Mouse (Mus musculus): ENCODE results near the gene Kpna2. TPM values are rescaled to one million over a fixed set of nuclear protein-coding genes. Genes with fewer than 3 reads are reported as not detected.
A peak's percentile ranks its signal among the peaks of the same experiment; 100 is the strongest.

Gene Kpna2
- total and polyA plus RNA-seq, 2 experiments from 2014 or later: 82.8 to 92.7 TPM

DNA sequence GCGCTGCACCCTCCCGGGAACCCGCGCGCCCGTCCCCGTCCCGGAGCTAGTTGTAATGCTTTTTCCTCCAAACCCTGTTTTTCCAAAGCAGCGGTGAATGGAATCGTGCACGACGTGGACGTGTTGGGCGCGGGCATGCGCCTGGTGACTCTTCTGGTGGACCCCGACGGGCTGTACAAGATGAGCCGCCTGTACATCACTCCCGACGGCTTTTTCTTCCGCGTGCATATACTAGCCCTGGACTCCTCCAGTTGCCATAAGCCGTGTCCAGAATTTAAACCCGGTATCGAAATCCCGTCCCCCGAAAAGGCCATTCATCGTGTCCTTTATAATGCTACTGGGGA lies 28.9 kb upstream of the Kpna2 start:
- Histone ChIP-seq H3K4me2 (ENCODE audit: low read depth, low read length, poor library complexity, severe bottlenecking) (peak overlapping the region; percentile 64), H3K27me3 (ENCODE audit: insufficient read depth, low read length) (no peaks in the 10 kb centered on the region), H3K36me3 (ENCODE audit: insufficient read depth, low read length) (no peaks in the 10 kb centered on the region), H3K9me3 (ENCODE audit: low read length) (no peaks in the 10 kb centered on the region), H3K9ac (replicated peaks; ENCODE audit: low read length, poor library complexity, severe bottlenecking) (peak overlapping the region; percentile 73), H3K4me3 (ENCODE audit: low read depth, low read length) (peak overlapping the region; percentile 59), H3K27ac (ENCODE audit: low read depth, low read length) (peak overlapping the region; percentile 85), H3K4me1 (ENCODE audit: insufficient read depth, low read length) (0 out of 2 replicates have a peak, but pooled peaks cover 9% of the 10 kb centered on the region)
- ATAC-seq (ENCODE audit: low FRiP score): peak; percentile 66; the same call in 1 of the 2 replicates
- no peak for TF ChIP-seq CTCF (IDR thresholded peaks at IDR 0.05)
- 2% methylated on average over 29 of the region's 29 CpGs for WGBS
- DNase-seq (ENCODE audit: low spot score): no peak

GRCm38 (mm10) chr11:107027431-107028274 lies 28.3 kb upstream of the Kpna2 start:
- H3K4me3 ChIP-seq (ENCODE audit: low read depth, low read length): peak overlapping the region; percentile 59
- peak overlapping the region; percentile 64 for H3K4me2 ChIP-seq (ENCODE audit: low read depth, low read length, poor library complexity, severe bottlenecking)
- H3K9ac ChIP-seq (replicated peaks; ENCODE audit: low read length, poor library complexity, severe bottlenecking): peak overlapping the region; percentile 73
- 0 out of 2 replicates have a peak, but pooled peaks cover 9% of the 10 kb centered on the region for H3K4me1 ChIP-seq (ENCODE audit: insufficient read depth, low read length)
- ATAC-seq (ENCODE audit: low FRiP score) (peak; percentile 88), DNase-seq (ENCODE audit: low spot score) (peak; percentile 96)
- TF ChIP-seq CTCF (IDR thresholded peaks at IDR 0.05): no peak
- H3K27ac ChIP-seq (ENCODE audit: low read depth, low read length): peak overlapping the region; percentile 85
- WGBS: under 1% methylated on average over 99 of the region's 107 CpGs
- no peaks in the 10 kb centered on the region for H3K27me3 ChIP-seq (ENCODE audit: insufficient read depth, low read length)
- H3K9me3 ChIP-seq (ENCODE audit: low read length): no peaks in the 10 kb centered on the region
- no peaks in the 10 kb centered on the region for H3K36me3 ChIP-seq (ENCODE audit: insufficient read depth, low read length)

DNA sequence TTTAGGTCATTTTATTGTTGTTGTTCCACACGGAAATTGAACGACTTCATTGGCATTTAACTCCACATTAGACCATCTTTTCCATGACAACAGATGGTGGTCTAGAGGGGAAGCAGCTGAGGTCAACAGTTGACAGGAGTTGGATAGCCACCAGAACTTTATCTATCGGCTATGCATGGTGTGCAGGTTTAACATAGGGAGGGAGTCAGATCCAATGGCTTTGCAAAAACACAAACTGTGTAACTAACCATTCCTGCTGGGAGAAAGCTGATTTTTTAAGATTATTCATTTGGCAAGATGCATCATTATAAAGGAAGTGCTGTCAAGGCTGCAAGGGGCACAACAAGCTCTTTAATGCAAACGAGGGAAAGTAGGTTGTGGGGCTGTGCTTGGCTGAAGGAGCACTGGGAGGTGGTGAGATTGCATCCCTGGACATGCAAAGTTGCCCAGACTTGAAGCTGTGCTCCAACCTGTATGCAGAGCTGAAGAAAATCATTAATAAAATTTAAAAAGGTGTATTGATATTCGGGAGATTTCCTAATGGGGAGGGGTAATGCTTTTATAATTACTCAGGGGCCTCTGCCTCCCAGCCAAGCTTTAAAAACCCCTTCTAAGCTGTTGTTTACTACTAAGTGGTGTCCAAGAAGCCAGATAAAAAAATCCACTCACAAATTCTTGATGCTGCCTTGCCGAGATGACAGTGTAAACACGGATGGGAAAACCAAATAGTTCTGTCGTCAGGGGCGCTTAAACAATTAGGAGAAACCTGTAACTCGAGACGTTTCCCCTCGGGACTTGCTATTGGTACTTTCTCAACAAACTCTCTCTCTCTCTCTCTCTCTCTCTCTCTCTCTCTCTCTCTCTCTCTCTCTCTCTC lies 27.5 kb upstream of the Kpna2 start:
- Histone ChIP-seq H3K4me1 (ENCODE audit: insufficient read depth, low read length) (0 out of 2 replicates have a peak, but pooled peaks cover 9% of the 10 kb centered on the region), H3K36me3 (ENCODE audit: insufficient read depth, low read length) (no peaks in the 10 kb centered on the region), H3K4me3 (ENCODE audit: low read depth, low read length) (peak overlapping the region; percentile 59), H3K4me2 (ENCODE audit: low read depth, low read length, poor library complexity, severe bottlenecking) (peak overlapping the region; percentile 64), H3K27me3 (ENCODE audit: insufficient read depth, low read length) (no peaks in the 10 kb centered on the region), H3K9ac (replicated peaks; ENCODE audit: low read length, poor library complexity, severe bottlenecking) (no peak overlapping the region), H3K9me3 (ENCODE audit: low read length) (no peaks in the 10 kb centered on the region), H3K27ac (ENCODE audit: low read depth, low read length) (no peak overlapping the region)
- no peak for ATAC-seq (ENCODE audit: low FRiP score)
- peak; percentile 42 for DNase-seq (ENCODE audit: low spot score)
- WGBS: 11% methylated on average over 12 of the region's 12 CpGs
- no peak for TF ChIP-seq CTCF (IDR thresholded peaks at IDR 0.05)

- Histone ChIP-seq H3K9me3 (ENCODE audit: low read length) (no peaks in the 10 kb centered on the region), H3K9ac (replicated peaks; ENCODE audit: low read length, poor library complexity, severe bottlenecking) (peak within 1 kb of the TSS; percentile 58), H3K36me3 (ENCODE audit: insufficient read depth, low read length) (no peaks in the 10 kb centered on the region), H3K27me3 (ENCODE audit: insufficient read depth, low read length) (no peaks in the 10 kb centered on the region), H3K4me3 (ENCODE audit: low read depth, low read length) (peak within 1 kb of the TSS; percentile 51), H3K4me2 (ENCODE audit: low read depth, low read length, poor library complexity, severe bottlenecking) (peak within 1 kb of the TSS; percentile 64), H3K27ac (ENCODE audit: low read depth, low read length) (peak within 1 kb of the TSS; percentile 44), H3K4me1 (ENCODE audit: insufficient read depth, low read length) (0 out of 2 replicates have a peak, but pooled peaks cover 7% of the 10 kb centered on the region)
- WGBS: under 1% methylated on average over 45 of the region's 45 CpGs
- no peak for ATAC-seq (ENCODE audit: low FRiP score)
- TF ChIP-seq CTCF (IDR thresholded peaks at IDR 0.05): no peak
- DNase-seq (ENCODE audit: low spot score): peak; percentile 55
Observed at GRCm38 (mm10) chr11:107025411-107026321, 26.3 kb upstream of the Kpna2 start, which contains the start of gene 1810010H24Rik. Gene 1810010H24Rik, plus strand, starts transcription at chr11:107025681.

- H3K27me3 ChIP-seq (ENCODE audit: insufficient read depth, low read length): no peaks in the 10 kb centered on the region
- no peak overlapping the region for H3K27ac ChIP-seq (ENCODE audit: low read depth, low read length)
- no peak for ATAC-seq (ENCODE audit: low FRiP score)
- TF ChIP-seq CTCF (IDR thresholded peaks at IDR 0.05): no peak
- no peak for DNase-seq (ENCODE audit: low spot score)
- H3K9ac ChIP-seq (replicated peaks; ENCODE audit: low read length, poor library complexity, severe bottlenecking): no peak overlapping the region
- WGBS: 71% methylated on average over 4 of the region's 4 CpGs
- H3K4me3 ChIP-seq (ENCODE audit: low read depth, low read length): no peak overlapping the region
- H3K36me3 ChIP-seq (ENCODE audit: insufficient read depth, low read length): no peaks in the 10 kb centered on the region
- H3K4me2 ChIP-seq (ENCODE audit: low read depth, low read length, poor library complexity, severe bottlenecking): peak overlapping the region; percentile 64
- no peaks in the 10 kb centered on the region for H3K9me3 ChIP-seq (ENCODE audit: low read length)
- H3K4me1 ChIP-seq (ENCODE audit: insufficient read depth, low read length): 0 out of 2 replicates have a peak, but pooled peaks cover 7% of the 10 kb centered on the region
Observed at GRCm38 (mm10) chr11:107024406-107024805, 25.1 kb upstream of the Kpna2 start.
